Mouse (Mus musculus) limb, embryonic 11.5 days (tissue): ENCODE data around the gene Homer1. TPM values are rescaled to one million over a fixed set of nuclear protein-coding genes. Genes with fewer than 3 reads are reported as not detected.

Source experiments
- ATAC-seq: fragments of 200-750 bp; cut with Nextera tagmentation; 2 replicates; pipeline ENCODE4 v1.8.0; 2017; ENCODE audit warnings: low read depth; ENCODE audit not compliant: insufficient number of reproducible peaks, low FRiP score, low TSS enrichment
- DNase-seq: peaks from one replicate; pipeline ENCODE4 v3.0.0-alpha.2; 2015; ENCODE audit warnings: low spot score
- H3K27ac ChIP-seq: fragments of 300-500 bp; sonication (generic); replicated peaks from 2 replicates; pipeline ENCODE4 v1.5.1; 2014; ENCODE audit warnings: low read depth, mild to moderate bottlenecking, low read length
- H3K27me3 ChIP-seq: fragments of 300-500 bp; sonication (generic); 2 replicates; pipeline ENCODE4 v1.6.1; 2014; ENCODE audit warnings: mild to moderate bottlenecking, low read length, mixed read lengths; ENCODE audit not compliant: control insufficient read depth, insufficient read depth
- H3K36me3 ChIP-seq: fragments of 300-500 bp; sonication (generic); 2 replicates; pipeline ENCODE4 v1.6.1; 2014; ENCODE audit warnings: mild to moderate bottlenecking, low read length, moderate library complexity, mixed read lengths; ENCODE audit not compliant: control insufficient read depth, insufficient read depth
- H3K4me1 ChIP-seq: fragments of 300-500 bp; sonication (generic); 2 replicates; pipeline ENCODE4 v1.6.1; 2014; ENCODE audit warnings: low read length, mixed read lengths; ENCODE audit not compliant: control insufficient read depth, insufficient read depth
- H3K4me2 ChIP-seq: fragments of 300-500 bp; sonication (generic); 2 replicates; pipeline ENCODE4 v1.6.1; 2014; ENCODE audit warnings: low read depth, mild to moderate bottlenecking, moderate library complexity; ENCODE audit not compliant: severe bottlenecking
- H3K4me3 ChIP-seq: fragments of 300-500 bp; sonication (generic); 2 replicates; pipeline ENCODE4 v1.5.1; 2014; ENCODE audit warnings: low read depth, low read length
- H3K9ac ChIP-seq: fragments of 300-500 bp; sonication (generic); 2 replicates; pipeline ENCODE4 v1.6.1; 2014; ENCODE audit warnings: mild to moderate bottlenecking, low read length
- H3K9me3 ChIP-seq: fragments of 300-500 bp; sonication (generic); 2 replicates; pipeline ENCODE4 v1.6.1; 2016; ENCODE audit warnings: low read length; ENCODE audit not compliant: control insufficient read depth
- WGBS: fragments of 180-500 bp; shearing (Covaris S2); extraction: QIAGEN DNeasy Blood & Tissue Kit; methylation state at CpG from one replicate; pipeline ENCODE4 v1.1.7; 2014; 5-methylcytosine and 5-hydroxymethylcytosine counted together
- polyA plus RNA-seq: library from polyadenylated mRNA; unstranded; fragments of >200 nt; fragmentation: Nextera tagmentation; extraction: Ambion mirVana; gene quantifications from 2 replicates; pipeline ENCODE4 v1.2.1, GENCODE M21; 2014

Homer1 gene
- polyA plus RNA-seq, 1 experiment from 2014 or later = 13.7 TPM

GRCm38 (mm10) chr13:93374457-93374856 is 75.0 kb downstream of the Homer1 start:
- Histone ChIP-seq H3K27ac (no peak overlapping the region), H3K36me3 (no peaks in the 10 kb centered on the region), H3K9ac (no peak overlapping the region), H3K4me1 (no peaks in the 10 kb centered on the region), H3K9me3 (no peaks in the 10 kb centered on the region), H3K27me3 (no peaks in the 10 kb centered on the region), H3K4me2 (no peak overlapping the region), H3K4me3 (no peak overlapping the region)
- ATAC-seq (no peak), DNase-seq (no peak)
- WGBS = 88% methylated on average over 5 of the region's 5 CpGs

GRCm38 (mm10) chr13:93378493-93378892 is 79.1 kb downstream of the Homer1 start:
- H3K27me3 ChIP-seq = no peaks in the 10 kb centered on the region
- H3K36me3 ChIP-seq = no peaks in the 10 kb centered on the region
- no peak overlapping the region for H3K4me3 ChIP-seq
- DNase-seq = no peak
- H3K9ac ChIP-seq = no peak overlapping the region
- 87% methylated on average over 1 of the region's 1 CpGs for WGBS
- ATAC-seq = no peak
- H3K27ac ChIP-seq = no peak overlapping the region
- no peak overlapping the region for H3K4me2 ChIP-seq
- no peaks in the 10 kb centered on the region for H3K9me3 ChIP-seq
- no peaks in the 10 kb centered on the region for H3K4me1 ChIP-seq

- H3K27me3 ChIP-seq = no peaks in the 10 kb centered on the region
- 91% methylated on average over 8 of the region's 8 CpGs for WGBS
- no peak overlapping the region for H3K9ac ChIP-seq
- no peaks in the 10 kb centered on the region for H3K4me1 ChIP-seq
- H3K4me3 ChIP-seq = no peak overlapping the region
- H3K36me3 ChIP-seq = no peaks in the 10 kb centered on the region
- DNase-seq = no peak
- no peak overlapping the region for H3K4me2 ChIP-seq
- ATAC-seq = no peak
- H3K27ac ChIP-seq = no peak overlapping the region
- H3K9me3 ChIP-seq = no peaks in the 10 kb centered on the region
These were observed 81.1 kb downstream of the Homer1 start for GRCm38 (mm10) chr13:93380399-93381063.

GRCm38 (mm10) chr13:93381301-93381700 is 81.9 kb downstream of the Homer1 start:
- Histone ChIP-seq H3K27me3 (no peaks in the 10 kb centered on the region), H3K9me3 (no peaks in the 10 kb centered on the region), H3K4me1 (no peaks in the 10 kb centered on the region), H3K27ac (no peak overlapping the region), H3K9ac (no peak overlapping the region), H3K4me2 (no peak overlapping the region), H3K4me3 (no peak overlapping the region), H3K36me3 (no peaks in the 10 kb centered on the region)
- no peak for DNase-seq
- WGBS = 91% methylated on average over 1 of the region's 1 CpGs
- no peak for ATAC-seq

- Histone ChIP-seq H3K4me2 (no peak overlapping the region), H3K27ac (no peak overlapping the region), H3K4me1 (no peaks in the 10 kb centered on the region), H3K4me3 (no peak overlapping the region), H3K27me3 (no peaks in the 10 kb centered on the region), H3K36me3 (no peaks in the 10 kb centered on the region), H3K9ac (no peak overlapping the region), H3K9me3 (no peaks in the 10 kb centered on the region)
- WGBS = 95% methylated on average over 5 of the region's 5 CpGs
- ATAC-seq = no peak
- DNase-seq = no peak
These were observed 83.7 kb downstream of the Homer1 start for GRCm38 (mm10) chr13:93383092-93383491.

GRCm38 (mm10) chr13:93383620-93384019 is 84.2 kb downstream of the Homer1 start:
- H3K4me1 ChIP-seq = no peaks in the 10 kb centered on the region
- no peaks in the 10 kb centered on the region for H3K9me3 ChIP-seq
- no peaks in the 10 kb centered on the region for H3K27me3 ChIP-seq
- no peaks in the 10 kb centered on the region for H3K36me3 ChIP-seq
- 94% methylated on average over 2 of the region's 2 CpGs for WGBS
- H3K4me3 ChIP-seq = no peak overlapping the region
- ATAC-seq (no peak), DNase-seq (no peak)
- H3K27ac ChIP-seq = no peak overlapping the region
- H3K9ac ChIP-seq = no peak overlapping the region
- H3K4me2 ChIP-seq = no peak overlapping the region

- no peak overlapping the region for H3K4me3 ChIP-seq
- ATAC-seq (no peak), DNase-seq (no peak)
- no peak overlapping the region for H3K4me2 ChIP-seq
- 88% methylated on average over 1 of the region's 1 CpGs for WGBS
- H3K9me3 ChIP-seq = no peaks in the 10 kb centered on the region
- H3K36me3 ChIP-seq = no peaks in the 10 kb centered on the region
- no peaks in the 10 kb centered on the region for H3K27me3 ChIP-seq
- no peak overlapping the region for H3K27ac ChIP-seq
- no peak overlapping the region for H3K9ac ChIP-seq
- H3K4me1 ChIP-seq = no peaks in the 10 kb centered on the region
These were observed 85.0 kb downstream of the Homer1 start for GRCm38 (mm10) chr13:93384481-93384880.

- Histone ChIP-seq H3K4me2 (no peak overlapping the region), H3K36me3 (no peaks in the 10 kb centered on the region), H3K4me3 (no peak overlapping the region), H3K27me3 (no peaks in the 10 kb centered on the region), H3K4me1 (no peaks in the 10 kb centered on the region), H3K27ac (no peak overlapping the region), H3K9ac (no peak overlapping the region), H3K9me3 (no peaks in the 10 kb centered on the region)
- 44% methylated on average over 1 of the region's 1 CpGs for whole genome bisulfite sequencing
- DNase-seq = no peak
- ATAC-seq = no peak
These were observed 85.7 kb downstream of the Homer1 start for GRCm38 (mm10) chr13:93385147-93385546.

- no peaks in the 10 kb centered on the region for H3K4me1 ChIP-seq
- H3K9me3 ChIP-seq = no peaks in the 10 kb centered on the region
- 86% methylated on average over 5 of the region's 5 CpGs for WGBS
- H3K4me3 ChIP-seq = no peak overlapping the region
- DNase-seq (no peak), ATAC-seq (no peak)
- no peaks in the 10 kb centered on the region for H3K36me3 ChIP-seq
- no peak overlapping the region for H3K27ac ChIP-seq
- no peak overlapping the region for H3K4me2 ChIP-seq
- H3K9ac ChIP-seq = no peak overlapping the region
- no peaks in the 10 kb centered on the region for H3K27me3 ChIP-seq
These were observed 88.0 kb downstream of the Homer1 start for GRCm38 (mm10) chr13:93387440-93387839.
